Mouse (Mus musculus) neural tube, embryonic 11.5 days (tissue): ENCODE data around the gene Aqp12. TPM values are rescaled to one million over a fixed set of nuclear protein-coding genes. Genes with fewer than 3 reads are reported as not detected.

ENCODE experiments used
- ATAC-seq: fragments of 200-750 bp; cut with Nextera tagmentation; 2 replicates; pipeline ENCODE4 v1.8.0; 2017; ENCODE audit warnings: moderate number of reproducible peaks, mild to moderate bottlenecking, moderate TSS enrichment, moderate library complexity; ENCODE audit not compliant: insufficient read depth, low FRiP score, low TSS enrichment
- DNase-seq: peaks from one replicate; pipeline ENCODE4 v3.0.0-alpha.2; 2015; ENCODE audit warnings: low spot score
- H3K27ac ChIP-seq: fragments of 300-500 bp; sonication (generic); 2 replicates; pipeline ENCODE4 v1.5.1; 2014; ENCODE audit warnings: low read depth, mild to moderate bottlenecking, low read length
- H3K27me3 ChIP-seq: fragments of 300-500 bp; sonication (generic); 2 replicates; pipeline ENCODE4 v1.6.1; 2014; ENCODE audit warnings: mild to moderate bottlenecking, low read length, mixed read lengths; ENCODE audit not compliant: control insufficient read depth, insufficient read depth
- H3K36me3 ChIP-seq: fragments of 300-500 bp; sonication (generic); 2 replicates; pipeline ENCODE4 v1.6.1; 2014; ENCODE audit warnings: mild to moderate bottlenecking, low read length, moderate library complexity, mixed read lengths; ENCODE audit not compliant: control insufficient read depth, insufficient read depth
- H3K4me1 ChIP-seq: fragments of 300-500 bp; sonication (generic); 2 replicates; pipeline ENCODE4 v1.6.1; 2014; ENCODE audit warnings: low read length, mixed read lengths; ENCODE audit not compliant: control insufficient read depth, insufficient read depth
- H3K4me2 ChIP-seq: fragments of 300-500 bp; sonication (generic); 2 replicates; pipeline ENCODE4 v1.6.1; 2014; ENCODE audit warnings: low read depth, mild to moderate bottlenecking, moderate library complexity
- H3K4me3 ChIP-seq: fragments of 300-500 bp; sonication (generic); 2 replicates; pipeline ENCODE4 v1.5.1; 2014; ENCODE audit warnings: low read depth, low read length
- H3K9ac ChIP-seq: fragments of 300-500 bp; sonication (generic); 2 replicates; pipeline ENCODE4 v1.6.1; 2014; ENCODE audit warnings: mild to moderate bottlenecking, low read length
- H3K9me3 ChIP-seq: fragments of 300-500 bp; sonication (generic); 2 replicates; pipeline ENCODE4 v1.6.1; 2016; ENCODE audit warnings: low read length; ENCODE audit not compliant: control insufficient read depth
- WGBS: fragments of 180-500 bp; shearing (Covaris S2); extraction: QIAGEN DNeasy Blood & Tissue Kit; methylation state at CpG from one replicate; pipeline ENCODE4 v1.1.7; 2014; 5-methylcytosine and 5-hydroxymethylcytosine counted together
- polyA plus RNA-seq: library from polyadenylated mRNA; unstranded; fragments of >200 nt; fragmentation: Nextera tagmentation; extraction: Ambion mirVana; gene quantifications from 2 replicates; pipeline ENCODE4 v1.2.1, GENCODE M21; 2014

Gene Aqp12
- polyA plus RNA-seq, 1 experiment from 2014 or later = not detected

DNA sequence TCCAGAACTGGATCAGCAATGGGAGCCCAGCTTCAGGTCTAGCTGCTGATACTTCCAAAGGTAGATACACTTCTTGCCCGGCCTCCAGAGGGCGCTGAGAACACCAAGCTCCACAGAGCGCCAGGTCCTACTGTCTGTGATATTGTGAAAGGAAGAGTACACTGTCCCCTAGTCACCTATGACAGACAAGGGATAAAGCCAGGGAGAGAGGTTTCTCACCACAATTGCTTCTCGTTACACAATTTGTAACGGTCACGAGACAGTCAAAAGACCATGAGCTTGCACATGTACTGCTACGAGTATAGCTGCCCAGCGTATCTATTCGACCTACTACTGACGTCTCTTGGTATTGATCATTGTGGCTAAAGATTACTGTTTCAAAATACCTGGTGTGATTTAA is 23.3 kb downstream of the Aqp12 start:
- Histone ChIP-seq H3K27ac (no peak overlapping the region), H3K4me2 (no peak overlapping the region), H3K4me3 (no peak overlapping the region), H3K9ac (no peak overlapping the region), H3K36me3 (no peaks in the 10 kb centered on the region), H3K27me3 (no peaks in the 10 kb centered on the region), H3K9me3 (no peaks in the 10 kb centered on the region), H3K4me1 (no peaks in the 10 kb centered on the region)
- DNase-seq = no peak
- 92% methylated on average over 10 of the region's 10 CpGs for WGBS
- ATAC-seq = no peak

DNA sequence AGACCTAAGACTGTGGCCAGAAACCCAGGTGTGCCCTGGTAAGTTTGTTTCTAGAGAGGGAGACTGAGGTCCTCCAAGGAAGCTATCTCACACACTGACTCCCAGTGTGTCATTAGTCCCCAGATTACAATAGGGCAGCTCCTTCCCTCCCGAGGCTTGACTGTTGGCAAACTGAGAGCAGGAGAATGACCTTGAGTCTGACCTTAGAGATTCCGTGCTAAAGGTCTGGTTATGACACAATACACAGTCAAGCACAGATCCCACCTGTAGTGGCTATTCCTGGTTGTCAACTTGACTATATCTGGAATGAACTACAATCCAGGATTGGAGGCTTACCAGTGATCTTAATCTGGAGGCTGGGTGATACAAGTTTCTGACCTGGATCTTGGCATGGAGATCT is 23.9 kb downstream of the Aqp12 start:
- DNase-seq = no peak
- ATAC-seq = no peak
- 83% methylated on average over 2 of the region's 2 CpGs for WGBS

GRCm38 (mm10) chr1:93031199-93031598 is 25.1 kb downstream of the Aqp12 start:
- ATAC-seq (no peak), DNase-seq (no peak)
- WGBS = 88% methylated on average over 3 of the region's 3 CpGs

More for the DNA sequence above, 23.9 kb downstream of the Aqp12 start:
- Histone ChIP-seq H3K27me3 (no peaks in the 10 kb centered on the region), H3K4me3 (no peak overlapping the region), H3K36me3 (no peaks in the 10 kb centered on the region), H3K4me2 (no peak overlapping the region), H3K4me1 (no peaks in the 10 kb centered on the region), H3K27ac (no peak overlapping the region), H3K9ac (no peak overlapping the region), H3K9me3 (no peaks in the 10 kb centered on the region)

GRCm38 (mm10) chr1:93033989-93034388 is 27.9 kb downstream of the Aqp12 start:
- 0 out of 2 replicates have a peak overlapping the region, but pooled peaks have one; percentile 39 for H3K27ac ChIP-seq
- WGBS = 54% methylated on average over 8 of the region's 8 CpGs
- no peak for DNase-seq

More at GRCm38 (mm10) chr1:93031199-93031598, 25.1 kb downstream of the Aqp12 start:
- no peaks in the 10 kb centered on the region for H3K36me3 ChIP-seq
- H3K9me3 ChIP-seq = no peaks in the 10 kb centered on the region
- no peak overlapping the region for H3K9ac ChIP-seq
- no peaks in the 10 kb centered on the region for H3K4me1 ChIP-seq
- H3K27me3 ChIP-seq = no peaks in the 10 kb centered on the region
- H3K4me3 ChIP-seq = no peak overlapping the region
- no peak overlapping the region for H3K4me2 ChIP-seq
- no peak overlapping the region for H3K27ac ChIP-seq

GRCm38 (mm10) chr1:93035981-93036380 is 29.8 kb downstream of the Aqp12 start:
- no peaks in the 10 kb centered on the region for H3K27me3 ChIP-seq
- no peaks in the 10 kb centered on the region for H3K36me3 ChIP-seq
- no peaks in the 10 kb centered on the region for H3K9me3 ChIP-seq
- no peak for ATAC-seq
- H3K4me3 ChIP-seq = no peak overlapping the region
- H3K4me2 ChIP-seq = no peak overlapping the region
- WGBS = 81% methylated on average over 4 of the region's 4 CpGs
- no peak overlapping the region for H3K9ac ChIP-seq
- H3K4me1 ChIP-seq = no peaks in the 10 kb centered on the region
- DNase-seq = no peak
- no peak overlapping the region for H3K27ac ChIP-seq

More at GRCm38 (mm10) chr1:93033989-93034388, 27.9 kb downstream of the Aqp12 start:
- Histone ChIP-seq H3K9ac (no peak overlapping the region), H3K9me3 (no peaks in the 10 kb centered on the region), H3K36me3 (no peaks in the 10 kb centered on the region), H3K4me3 (no peak overlapping the region), H3K4me2 (no peak overlapping the region), H3K27me3 (no peaks in the 10 kb centered on the region), H3K4me1 (no peaks in the 10 kb centered on the region)
- no peak for ATAC-seq

DNA sequence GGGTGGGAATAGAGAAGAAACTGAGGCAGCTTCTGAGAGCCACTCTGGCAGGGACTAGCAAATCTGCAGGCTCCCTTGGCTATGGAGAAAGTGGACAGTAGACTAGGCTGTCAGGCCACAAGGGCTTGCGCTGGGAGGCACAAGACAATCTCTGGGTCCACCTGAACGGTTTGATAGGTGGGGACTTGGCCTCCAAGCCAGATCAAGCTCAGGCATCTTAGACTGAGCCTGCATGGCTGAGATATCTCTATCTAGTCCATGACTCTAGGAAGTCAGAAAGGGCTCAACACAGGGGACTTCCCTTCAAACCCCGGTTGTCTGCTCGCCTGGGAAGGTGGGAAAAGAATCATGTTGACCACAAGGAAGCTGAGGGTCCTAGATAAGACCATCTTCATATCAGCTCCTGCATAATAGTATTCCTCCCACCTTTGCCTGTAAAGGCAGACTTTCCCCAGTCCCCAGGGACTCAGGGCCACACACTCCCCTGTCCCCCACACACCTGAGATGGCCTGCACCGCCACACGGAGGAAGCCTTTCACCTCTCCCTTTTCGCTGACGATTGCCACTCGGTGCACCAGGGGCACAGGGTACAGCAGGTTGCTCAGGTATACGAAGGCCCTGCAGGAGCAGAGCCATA is 40.1 kb downstream of the Aqp12 start:
- no peaks in the 10 kb centered on the region for H3K9me3 ChIP-seq

GRCm38 (mm10) chr1:93050071-93050470 is 43.9 kb downstream of the Aqp12 start:
- no peak for ATAC-seq

More for the DNA sequence above, 40.1 kb downstream of the Aqp12 start:
- Histone ChIP-seq H3K27ac (no peak overlapping the region), H3K9ac (no peak overlapping the region), H3K4me1 (no peaks in the 10 kb centered on the region), H3K4me2 (no peak overlapping the region), H3K4me3 (no peak overlapping the region), H3K27me3 (no peaks in the 10 kb centered on the region), H3K36me3 (0 out of 2 replicates have a peak, but pooled peaks cover 2% of the 10 kb centered on the region)
- WGBS = 92% methylated on average over 10 of the region's 10 CpGs
- ATAC-seq (no peak), DNase-seq (no peak)

DNA sequence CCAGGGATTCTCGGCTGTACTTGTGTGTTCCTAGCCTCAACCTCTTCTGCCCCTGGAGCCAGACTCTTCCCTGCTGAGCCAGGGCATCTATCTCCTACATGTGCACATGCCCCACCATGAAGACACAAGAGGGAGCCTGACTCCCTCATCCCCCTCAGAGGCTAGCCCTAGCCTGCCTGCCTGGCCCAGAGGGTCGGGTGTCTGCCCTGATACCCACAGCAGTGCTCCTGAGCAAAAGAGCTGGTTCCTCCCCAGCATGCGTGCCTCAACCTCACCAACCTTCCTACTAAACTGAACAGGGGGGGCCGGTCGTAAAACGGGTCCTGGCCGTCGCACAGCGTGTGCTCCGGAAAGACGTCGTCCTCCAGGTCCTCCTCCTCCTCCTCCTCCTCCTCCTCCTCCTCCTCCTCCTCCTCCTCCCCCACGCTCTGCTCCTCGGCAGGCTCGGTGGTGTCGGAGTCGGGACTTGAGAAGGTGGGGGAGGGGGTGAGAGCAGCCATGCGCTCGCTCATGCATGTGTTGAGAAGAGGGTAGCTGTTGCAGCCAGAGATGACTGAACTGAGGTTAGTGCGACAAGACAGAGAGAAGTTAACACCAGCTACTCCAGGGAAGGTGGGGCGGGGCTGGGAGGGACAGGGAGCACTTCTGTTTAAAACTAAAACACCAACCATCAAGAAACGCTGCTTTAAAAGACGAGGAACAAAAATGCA is 45.1 kb downstream of the Aqp12 start:
- Histone ChIP-seq H3K4me3 (no peak overlapping the region), H3K9ac (no peak overlapping the region), H3K4me1 (no peaks in the 10 kb centered on the region), H3K27ac (no peak overlapping the region), H3K9me3 (no peaks in the 10 kb centered on the region), H3K4me2 (no peak overlapping the region), H3K27me3 (no peaks in the 10 kb centered on the region), H3K36me3 (peaks cover 4% of the 10 kb centered on the region; the same call in 1 of the 2 replicates)
- DNase-seq (no peak), ATAC-seq (no peak)
- 45% methylated on average over 20 of the region's 23 CpGs for WGBS

More at GRCm38 (mm10) chr1:93050071-93050470, 43.9 kb downstream of the Aqp12 start:
- WGBS = 95% methylated on average over 3 of the region's 3 CpGs
- Histone ChIP-seq H3K36me3 (0 out of 2 replicates have a peak, but pooled peaks cover 2% of the 10 kb centered on the region), H3K27ac (no peak overlapping the region), H3K9me3 (no peaks in the 10 kb centered on the region), H3K4me3 (no peak overlapping the region), H3K4me2 (no peak overlapping the region), H3K9ac (no peak overlapping the region), H3K4me1 (no peaks in the 10 kb centered on the region), H3K27me3 (no peaks in the 10 kb centered on the region)
- no peak for DNase-seq
